Mouse (Mus musculus): ENCODE data around the gene Cd81.
A peak's percentile ranks its signal among the peaks of the same experiment; 100 is the strongest.

The Cd81 gene

GRCm38 (mm10) chr7:143070506-143071070 is 18.0 kb downstream of the Cd81 start:
- DNase-seq (ENCODE audit: low spot score): no peak

GRCm38 (mm10) chr7:143072605-143073004 is 20.1 kb downstream of the Cd81 start:
- no peak for DNase-seq (ENCODE audit: low spot score)

DNA sequence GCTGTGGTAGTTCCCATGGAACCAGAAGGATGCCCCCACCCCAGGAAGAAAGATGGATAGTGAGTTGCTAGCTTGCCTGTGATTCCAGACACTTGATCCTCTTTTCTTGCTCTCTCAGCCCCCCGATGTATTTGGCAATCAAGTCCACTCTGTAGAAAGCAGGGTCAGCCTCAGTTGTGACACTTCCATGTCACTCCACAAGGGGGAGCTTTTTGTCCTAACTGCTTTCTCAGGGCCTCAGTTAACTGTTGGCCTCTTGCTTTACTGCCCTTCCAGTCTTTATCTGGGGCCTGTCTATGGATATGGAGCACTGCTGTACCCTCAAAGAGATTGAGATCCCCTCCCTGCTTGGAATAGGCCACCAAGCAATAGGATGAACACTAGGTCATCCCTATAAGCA is 20.5 kb downstream of the Cd81 start:
- DNase-seq (ENCODE audit: low spot score): no peak

DNA sequence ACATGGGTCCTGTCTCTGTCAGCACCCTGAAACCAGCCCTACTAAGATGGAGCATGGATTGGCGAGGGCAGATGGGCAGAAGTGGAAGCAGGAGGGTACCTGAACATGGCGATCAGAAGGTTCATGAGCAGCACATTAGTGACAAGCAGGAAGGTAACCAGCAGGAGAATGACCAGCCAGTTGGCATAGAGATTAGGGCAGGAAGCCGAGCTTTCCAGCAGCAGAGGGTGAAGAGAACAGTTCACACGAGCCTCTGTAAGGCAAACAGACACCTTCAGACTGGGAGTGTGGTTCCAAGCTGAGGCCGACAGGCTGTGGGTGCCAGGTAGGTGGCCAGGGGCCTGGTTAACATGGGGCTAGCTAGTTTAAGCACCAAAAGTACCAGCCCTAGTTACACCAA is 22.9 kb downstream of the Cd81 start:
- DNase-seq (ENCODE audit: low spot score): no peak

GRCm38 (mm10) chr7:143077351-143077750 is 24.8 kb downstream of the Cd81 start:
- no peak for DNase-seq (ENCODE audit: low spot score)

DNA sequence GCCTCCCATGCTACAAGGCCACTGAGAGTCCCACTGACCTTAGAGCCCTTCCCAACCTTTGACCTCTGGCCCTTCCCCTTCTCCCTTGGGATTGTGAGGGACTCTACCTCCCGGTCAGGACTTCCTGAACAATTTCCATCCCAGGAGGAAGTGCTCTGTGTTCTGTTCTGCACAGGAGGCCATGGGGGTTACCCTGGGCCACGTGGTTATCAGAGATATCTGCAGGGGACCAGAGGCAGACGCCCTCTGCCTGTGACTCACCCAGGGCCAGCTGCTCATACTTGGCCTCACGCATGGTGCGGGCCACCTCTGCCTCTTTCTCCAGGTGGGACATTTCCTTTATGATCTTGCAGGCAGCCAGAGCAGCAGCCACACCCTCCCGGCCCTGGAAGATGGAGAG is 29.5 kb downstream of the Cd81 start:
- no peak for DNase-seq (ENCODE audit: low spot score)

GRCm38 (mm10) chr7:143083708-143084107 is 31.2 kb downstream of the Cd81 start:
- DNase-seq (ENCODE audit: low spot score): no peak

GRCm38 (mm10) chr7:143086366-143086765 is 33.8 kb downstream of the Cd81 start:
- DNase-seq (ENCODE audit: low spot score): peak; percentile 64

DNA sequence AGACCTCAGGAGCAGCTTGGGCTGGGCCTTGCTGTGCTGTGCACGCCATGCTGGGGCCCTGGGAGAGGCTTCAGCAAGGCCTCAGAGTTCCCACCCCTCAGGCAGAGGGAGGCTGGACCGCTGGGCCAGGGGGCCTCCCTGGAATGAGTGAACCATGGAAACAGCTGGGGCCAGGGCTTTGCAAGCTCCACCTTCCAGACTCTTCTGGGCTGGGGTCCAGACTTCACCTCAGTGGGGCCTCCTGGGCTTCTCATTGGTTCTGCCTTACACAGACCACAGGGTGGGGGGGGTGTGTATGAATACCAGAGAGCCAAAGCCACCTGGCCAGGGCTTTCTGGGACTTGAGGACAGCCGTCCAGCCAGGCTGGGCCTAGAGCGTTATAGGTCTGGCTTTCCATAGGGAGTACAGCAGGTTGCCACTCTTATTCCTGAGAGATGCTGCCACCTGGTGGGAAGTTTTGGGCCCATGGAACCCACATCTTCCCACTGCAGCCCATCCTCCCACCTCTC is 34.6 kb downstream of the Cd81 start:
- peak; percentile 52 for DNase-seq (ENCODE audit: low spot score)

DNA sequence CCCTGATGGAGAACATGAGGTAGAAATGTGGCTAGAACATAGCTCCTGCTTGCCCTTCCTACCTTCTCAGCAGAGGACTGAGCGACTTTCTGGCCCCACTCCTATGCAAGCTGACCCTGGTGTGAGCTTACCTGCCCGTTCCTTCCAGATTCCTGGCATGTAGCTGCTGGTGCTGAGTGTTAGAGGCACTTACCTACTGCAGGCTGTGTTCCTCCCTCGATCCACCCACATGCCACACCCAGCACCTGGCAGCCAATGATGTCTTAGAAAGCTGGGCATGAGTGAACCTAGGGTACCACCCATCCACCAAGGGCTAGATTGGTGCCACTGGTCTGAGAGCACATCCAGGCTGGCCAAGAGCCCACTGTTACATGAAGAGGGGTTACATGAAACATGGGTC is 41.3 kb downstream of the Cd81 start:
- no peak for DNase-seq (ENCODE audit: low spot score)

GRCm38 (mm10) chr7:143094592-143095553 is 42.3 kb downstream of the Cd81 start, which contains the start of gene Trpm5:
Trpm5 (minus strand) TSS chr7:143094642.
- DNase-seq (ENCODE audit: low spot score): peak; percentile 67

GRCm38 (mm10) chr7:143095554-143095907 is 43.0 kb downstream of the Cd81 start:
- no peak for DNase-seq (ENCODE audit: low spot score)

- DNase-seq (ENCODE audit: low spot score): no peak
Observed at GRCm38 (mm10) chr7:143100759-143101158, 48.2 kb downstream of the Cd81 start.

DNA sequence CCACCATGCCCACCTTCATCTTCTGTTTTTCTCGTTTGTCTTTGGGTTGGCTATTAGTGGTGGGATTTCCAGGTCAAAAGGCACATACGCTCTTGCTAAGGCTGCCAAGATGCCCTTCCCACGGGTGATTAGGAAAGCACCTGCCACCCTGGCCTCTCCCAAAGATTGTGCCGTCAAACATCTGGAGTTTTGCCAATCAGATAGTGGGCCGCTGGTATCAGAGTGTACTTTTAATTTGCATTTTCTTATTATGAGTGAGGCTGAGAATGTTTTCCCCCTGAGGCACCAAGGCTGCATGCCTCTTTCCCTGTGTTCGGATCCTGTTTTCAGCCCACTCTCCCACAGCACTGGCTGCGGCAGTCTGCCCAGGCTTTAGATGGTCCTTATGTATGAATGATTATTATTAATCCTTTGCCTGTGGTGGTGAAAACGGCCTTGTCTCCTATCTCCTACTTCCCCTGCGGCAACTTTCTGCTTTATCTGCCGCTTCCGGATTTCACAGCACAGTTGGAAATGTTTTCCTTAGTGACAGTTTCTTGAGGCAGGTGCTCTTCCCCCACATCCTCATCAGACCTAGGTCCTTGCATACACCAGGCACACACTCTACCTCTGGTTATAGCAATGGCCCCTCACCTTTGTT is 52.8 kb downstream of the Cd81 start:
- no peak for DNase-seq (ENCODE audit: low spot score)

- DNase-seq (ENCODE audit: low spot score): no peak
Observed at GRCm38 (mm10) chr7:143106062-143106461, 53.5 kb downstream of the Cd81 start, which contains the start of gene Kcnq1. Kcnq1 (plus strand) TSS chr7:143106362.

DNA sequence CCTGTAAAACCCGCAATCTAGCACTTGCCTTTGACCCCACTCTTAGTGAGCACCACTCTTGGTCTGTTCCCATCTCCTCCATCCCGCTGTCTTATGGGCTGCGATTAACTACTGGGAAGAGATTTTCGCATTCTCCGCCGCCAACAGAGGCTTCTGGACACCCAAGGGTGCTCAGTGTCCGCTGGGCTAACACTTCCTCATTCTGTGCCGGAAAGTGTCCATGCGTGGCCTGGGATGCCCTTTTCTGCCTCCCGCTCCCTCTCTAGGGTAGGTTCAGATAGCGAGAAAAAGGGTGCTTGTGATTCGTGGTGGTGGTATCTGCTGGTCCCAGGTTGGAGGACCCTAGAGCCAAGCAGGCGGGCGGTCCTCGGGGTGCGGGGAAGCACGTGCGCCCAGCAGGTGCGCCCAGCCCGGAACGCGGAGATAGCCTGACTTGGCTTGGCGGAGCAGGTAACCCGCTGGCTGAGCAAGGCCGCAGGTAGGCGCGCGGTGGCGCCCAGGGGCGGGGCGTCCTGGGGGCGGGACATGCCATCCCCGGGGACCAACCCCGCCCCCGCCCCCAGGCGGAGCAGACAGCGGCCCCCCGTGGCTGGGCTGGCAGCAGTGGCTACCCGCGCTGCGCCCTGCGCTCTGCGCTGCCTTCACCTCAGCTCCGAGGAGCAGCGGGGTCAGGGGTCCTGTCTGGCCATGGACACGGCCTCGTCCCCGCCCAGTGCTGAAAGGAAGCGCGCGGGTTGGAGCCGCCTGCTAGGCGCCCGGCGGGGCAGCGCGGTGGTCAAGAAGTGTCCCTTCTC is 54.3 kb downstream of the Cd81 start:
- no peak for DNase-seq (ENCODE audit: low spot score)

GRCm38 (mm10) chr7:143108200-143108599 is 55.7 kb downstream of the Cd81 start:
- no peak for DNase-seq (ENCODE audit: low spot score)

DNA sequence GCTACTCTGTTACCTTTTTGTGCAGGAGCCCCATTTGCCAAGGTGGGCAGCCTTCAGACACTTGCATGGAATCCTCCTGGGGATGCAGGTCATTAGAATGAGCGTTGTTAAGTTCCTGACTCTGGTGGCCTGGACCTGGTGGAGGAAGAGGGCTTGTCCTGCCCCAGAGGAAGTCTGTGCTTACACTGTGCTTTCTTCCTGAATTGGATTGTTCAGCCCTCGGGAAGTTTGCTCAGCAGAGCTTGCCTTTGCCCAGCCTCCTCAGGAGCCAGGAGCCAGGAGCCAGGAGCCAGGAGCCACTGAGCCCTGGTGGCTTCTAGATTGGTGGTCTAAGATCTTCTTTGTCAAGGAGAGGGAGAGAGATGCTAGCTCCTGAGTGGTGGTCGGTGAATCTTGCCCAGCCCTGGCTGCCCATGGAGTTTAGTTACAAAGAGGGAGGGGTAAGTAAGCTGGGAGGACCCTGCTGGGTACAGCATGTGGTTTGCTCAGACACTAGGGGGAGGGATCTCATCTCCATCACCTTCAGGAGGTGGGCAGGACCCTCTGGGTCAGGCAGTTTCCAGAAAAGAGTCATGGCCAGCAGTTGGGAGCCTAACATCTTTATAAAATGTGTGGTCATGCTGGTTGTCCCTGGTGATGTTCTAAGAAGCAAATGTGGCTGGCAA is 56.6 kb downstream of the Cd81 start:
- DNase-seq (ENCODE audit: low spot score): no peak

DNA sequence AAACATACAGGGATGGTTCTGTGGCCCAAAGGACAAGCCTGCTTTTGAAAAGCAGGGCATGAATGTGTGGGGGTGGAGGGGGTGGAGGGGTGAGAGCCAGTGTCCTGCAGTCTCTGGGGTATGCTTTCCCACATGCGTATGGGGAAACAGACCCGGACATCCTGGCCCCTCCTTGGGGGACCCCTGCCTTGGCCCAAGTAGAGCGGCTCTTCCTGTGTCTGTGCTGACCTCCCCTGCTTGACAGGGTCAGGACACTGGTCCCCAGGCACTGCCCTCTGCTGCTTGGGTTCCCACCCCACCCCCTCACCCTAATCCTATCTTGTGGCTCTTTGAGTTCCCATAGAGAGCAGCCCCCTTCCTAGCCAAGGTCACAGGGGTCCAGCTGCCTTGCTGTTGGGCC is 57.2 kb downstream of the Cd81 start:
- no peak for DNase-seq (ENCODE audit: low spot score)

DNA sequence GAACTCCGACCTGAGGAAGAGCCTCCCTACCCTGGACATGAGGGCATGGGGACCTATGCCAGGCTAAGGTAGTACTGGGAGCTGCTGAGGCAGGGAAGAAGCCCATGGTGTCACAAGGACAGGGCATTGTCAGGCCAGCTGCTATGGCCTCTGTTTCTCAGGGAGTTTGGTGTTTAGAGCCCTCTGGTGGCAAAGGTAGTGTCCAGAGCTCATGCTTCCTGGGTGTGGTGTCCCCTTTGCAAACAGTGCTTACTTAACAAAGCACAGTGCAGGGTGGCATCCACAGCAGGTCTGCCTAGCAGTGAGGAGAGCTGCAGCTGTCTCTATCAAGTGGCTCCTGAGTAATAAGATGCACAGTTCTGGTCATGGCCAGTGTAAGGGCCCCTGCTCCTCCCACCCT is 58.3 kb downstream of the Cd81 start:
- no peak for DNase-seq (ENCODE audit: low spot score)

- no peak for DNase-seq (ENCODE audit: low spot score)
Observed at GRCm38 (mm10) chr7:143111719-143112118, 59.2 kb downstream of the Cd81 start.
